Mouse (Mus musculus) heart, embryonic 11.5 days (tissue): Measurements from ENCODE around the gene Gtf2ird1. TPM values are rescaled to one million over a fixed set of nuclear protein-coding genes. Genes with fewer than 3 reads are reported as not detected.
"Not testable (repeated sequence)": the region's sequence is repeated elsewhere in the genome, so short reads cannot be mapped to it uniquely, and the experiment has no call there.

Experiments
- ATAC-seq: fragments of 200-750 bp; cut with Nextera tagmentation; replicated peaks from 2 replicates; pipeline ENCODE4 v1.8.0; 2017; ENCODE audit warnings: moderate library complexity; ENCODE audit not compliant: insufficient number of reproducible peaks, low FRiP score, low TSS enrichment
- H3K27ac ChIP-seq: fragments of 300-500 bp; sonication (generic); 2 replicates; pipeline ENCODE4 v1.5.1; 2014; ENCODE audit warnings: mild to moderate bottlenecking, low read depth, low read length
- H3K27me3 ChIP-seq: fragments of 300-500 bp; sonication (generic); 2 replicates; pipeline ENCODE4 v1.6.1; 2014; ENCODE audit warnings: mild to moderate bottlenecking, low read length, mixed read lengths; ENCODE audit not compliant: control insufficient read depth, insufficient read depth
- H3K36me3 ChIP-seq: fragments of 300-500 bp; sonication (generic); 2 replicates; pipeline ENCODE4 v1.6.1; 2014; ENCODE audit warnings: mild to moderate bottlenecking, low read length, moderate library complexity, mixed read lengths; ENCODE audit not compliant: control insufficient read depth, insufficient read depth
- H3K4me1 ChIP-seq: fragments of 300-500 bp; sonication (generic); 2 replicates; pipeline ENCODE4 v1.6.1; 2014; ENCODE audit warnings: low read length; ENCODE audit not compliant: control insufficient read depth, insufficient read depth
- H3K4me2 ChIP-seq: fragments of 300-500 bp; sonication (generic); 2 replicates; pipeline ENCODE4 v1.6.1; 2014; ENCODE audit warnings: mild to moderate bottlenecking, moderate library complexity
- H3K4me3 ChIP-seq: fragments of 300-500 bp; sonication (generic); 2 replicates; pipeline ENCODE4 v1.5.1; 2014; ENCODE audit warnings: low read depth, low read length
- H3K9ac ChIP-seq: fragments of 300-500 bp; sonication (generic); 2 replicates; pipeline ENCODE4 v1.6.1; 2014; ENCODE audit warnings: mild to moderate bottlenecking, low read depth, low read length, moderate library complexity
- H3K9me3 ChIP-seq: fragments of 300-500 bp; sonication (generic); replicated peaks from 2 replicates; pipeline ENCODE4 v1.6.1; 2016; ENCODE audit warnings: low read length; ENCODE audit not compliant: control insufficient read depth
- WGBS: fragments of 180-500 bp; shearing (Covaris S2); extraction: QIAGEN DNeasy Blood & Tissue Kit; methylation state at CpG from one replicate; pipeline ENCODE4 v1.1.7; 2014; ENCODE audit not compliant: insufficient replicate concordance; 5-methylcytosine and 5-hydroxymethylcytosine counted together
- polyA plus RNA-seq: library from polyadenylated mRNA; unstranded; fragments of >200 nt; fragmentation: Nextera tagmentation; extraction: Ambion mirVana; gene quantifications from 2 replicates; pipeline ENCODE4 v1.2.1, GENCODE M21; 2014

Gtf2ird1 gene
- polyA plus RNA-seq, 1 experiment from 2014 or later: 49.0 TPM

DNA sequence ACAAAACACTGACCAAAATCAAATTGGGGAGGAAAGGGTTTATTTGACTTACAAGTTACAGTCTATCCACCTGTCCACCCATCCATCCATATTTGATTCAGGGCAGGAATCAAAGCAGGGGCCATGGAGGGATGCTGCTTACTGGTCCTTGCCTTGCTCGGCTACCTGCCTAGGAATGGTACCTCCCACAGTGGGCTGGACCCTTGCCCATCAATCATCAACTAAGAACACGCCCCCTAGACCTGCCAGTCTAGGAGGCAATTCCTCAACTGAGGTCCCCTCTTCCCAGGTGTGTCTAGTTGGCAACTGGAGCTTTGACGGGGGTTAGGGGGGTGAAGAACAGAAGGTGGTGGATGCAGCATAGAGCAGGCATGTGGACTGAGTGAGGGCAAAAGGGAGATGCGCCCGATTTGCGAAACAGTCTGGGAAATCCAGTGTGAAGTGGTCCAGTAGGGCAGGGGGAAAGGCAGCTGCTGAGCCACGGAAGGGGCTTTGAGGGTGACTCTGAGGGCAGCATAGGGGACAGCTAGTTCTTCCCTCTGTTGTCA, 28.7 kb upstream of the Gtf2ird1 start:
- no peak for ATAC-seq
- Histone ChIP-seq H3K4me1 (no peaks in the 10 kb centered on the region; the same call in 1 of the 2 replicates), H3K27ac (no peak overlapping the region), H3K9me3 (no peaks in the 10 kb centered on the region), H3K27me3 (no peaks in the 10 kb centered on the region), H3K9ac (no peak overlapping the region), H3K4me3 (no peak overlapping the region), H3K36me3 (peaks cover 2% of the 10 kb centered on the region), H3K4me2 (no peak overlapping the region)
- 68% methylated on average over 7 of the region's 7 CpGs for WGBS

- no peak for ATAC-seq
- H3K9me3 ChIP-seq: no peaks in the 10 kb centered on the region
- H3K27me3 ChIP-seq: no peaks in the 10 kb centered on the region
- no peak overlapping the region for H3K27ac ChIP-seq
- H3K4me2 ChIP-seq: no peak overlapping the region
- no peak overlapping the region for H3K4me3 ChIP-seq
- 80% methylated on average over 1 of the region's 1 CpGs for WGBS
- no peak overlapping the region for H3K9ac ChIP-seq
- no peaks in the 10 kb centered on the region for H3K4me1 ChIP-seq
- H3K36me3 ChIP-seq: no peaks in the 10 kb centered on the region
Measured at GRCm38 (mm10) chr5:134483291-134483690, 26.8 kb upstream of the Gtf2ird1 start.

- no peaks in the 10 kb centered on the region for H3K27me3 ChIP-seq
- no peak for ATAC-seq
- H3K9ac ChIP-seq: no peak overlapping the region
- H3K27ac ChIP-seq: no peak overlapping the region
- no peak overlapping the region for H3K4me2 ChIP-seq
- H3K9me3 ChIP-seq: no peaks in the 10 kb centered on the region
- no peaks in the 10 kb centered on the region for H3K36me3 ChIP-seq
- no peak overlapping the region for H3K4me3 ChIP-seq
- no peaks in the 10 kb centered on the region for H3K4me1 ChIP-seq
- WGBS: 58% methylated on average over 11 of the region's 11 CpGs
Measured at GRCm38 (mm10) chr5:134482331-134482730, 25.8 kb upstream of the Gtf2ird1 start.

GRCm38 (mm10) chr5:134478886-134479285, 22.4 kb upstream of the Gtf2ird1 start:
- not testable (repeated sequence) for H3K27ac ChIP-seq, ATAC-seq, H3K4me2 ChIP-seq, H3K4me3 ChIP-seq, H3K4me1 ChIP-seq, H3K9ac ChIP-seq, H3K36me3 ChIP-seq, H3K9me3 ChIP-seq, H3K27me3 ChIP-seq

GRCm38 (mm10) chr5:134475686-134476085, 19.2 kb upstream of the Gtf2ird1 start:
- WGBS: 88% methylated on average over 7 of the region's 7 CpGs
- H3K9me3 ChIP-seq, H3K27ac ChIP-seq, H3K4me3 ChIP-seq, H3K4me2 ChIP-seq, H3K27me3 ChIP-seq, H3K9ac ChIP-seq, ATAC-seq, H3K36me3 ChIP-seq, H3K4me1 ChIP-seq: not testable (repeated sequence)

DNA sequence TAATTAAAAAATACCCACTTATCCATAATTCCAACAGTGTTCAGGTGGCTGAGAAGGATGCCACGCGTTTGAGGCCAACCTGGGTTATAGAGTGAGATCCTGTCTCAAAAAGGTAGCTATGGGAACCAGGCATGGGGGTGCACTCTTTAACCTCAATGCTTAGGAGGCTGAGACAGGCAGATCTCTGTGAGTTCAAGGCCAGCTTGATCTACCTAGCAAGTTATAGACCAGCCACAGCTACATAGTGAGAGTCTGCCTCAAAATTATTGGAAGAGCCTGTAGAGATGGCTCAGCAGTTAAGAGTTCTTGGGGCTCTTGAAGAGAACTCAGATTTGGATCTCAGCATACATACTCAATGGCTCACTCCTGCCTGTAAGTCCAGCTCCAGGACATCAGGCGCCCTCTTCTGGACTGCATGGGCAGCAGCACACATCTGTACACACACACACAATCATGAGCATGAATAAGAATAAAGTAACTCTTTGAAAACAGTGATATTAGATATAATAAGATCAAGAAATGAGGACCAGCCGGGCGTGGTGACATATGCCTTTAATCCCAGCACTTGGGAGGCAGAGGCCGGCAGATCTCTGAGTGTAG, 18.6 kb upstream of the Gtf2ird1 start:
- Histone ChIP-seq H3K4me1 (no peaks in the 10 kb centered on the region), H3K27ac (no peak overlapping the region), H3K27me3 (no peaks in the 10 kb centered on the region), H3K36me3 (no peaks in the 10 kb centered on the region), H3K4me3 (no peak overlapping the region), H3K9me3 (no peaks in the 10 kb centered on the region), H3K9ac (no peak overlapping the region), H3K4me2 (no peak overlapping the region)
- no peak for ATAC-seq
- 84% methylated on average over 6 of the region's 6 CpGs for WGBS

- ATAC-seq: no peak
- no peaks in the 10 kb centered on the region for H3K4me1 ChIP-seq
- 78% methylated on average over 2 of the region's 2 CpGs for WGBS
- H3K27ac ChIP-seq: no peak overlapping the region
- no peak overlapping the region for H3K4me2 ChIP-seq
- no peak overlapping the region for H3K4me3 ChIP-seq
- H3K36me3 ChIP-seq: no peaks in the 10 kb centered on the region
- no peaks in the 10 kb centered on the region for H3K9me3 ChIP-seq
- H3K9ac ChIP-seq: no peak overlapping the region
- H3K27me3 ChIP-seq: no peaks in the 10 kb centered on the region
Measured at GRCm38 (mm10) chr5:134473902-134474301, 17.4 kb upstream of the Gtf2ird1 start.

GRCm38 (mm10) chr5:134470538-134471169, 14.1 kb upstream of the Gtf2ird1 start:
- no peaks in the 10 kb centered on the region for H3K36me3 ChIP-seq
- ATAC-seq: no peak
- 73% methylated on average over 8 of the region's 8 CpGs for WGBS
- no peak overlapping the region for H3K9ac ChIP-seq
- no peaks in the 10 kb centered on the region for H3K27me3 ChIP-seq
- H3K4me3 ChIP-seq: no peak overlapping the region
- H3K27ac ChIP-seq: no peak overlapping the region
- H3K4me2 ChIP-seq: no peak overlapping the region
- H3K9me3 ChIP-seq: no peaks in the 10 kb centered on the region
- H3K4me1 ChIP-seq: peaks cover 4% of the 10 kb centered on the region; the same call in 1 of the 2 replicates
